Mouse (Mus musculus): Measurements from ENCODE around the gene Cers3.

- no peak for TF ChIP-seq ZNF384 (IDR thresholded peaks at IDR 0.05; ENCODE audit: low read depth, low read length)
- TF ChIP-seq ZC3H11A (IDR thresholded peaks at IDR 0.05; ENCODE audit: borderline replicate concordance, low read depth, low read length) = no peak
- no peak for TF ChIP-seq CHD2 (IDR thresholded peaks at IDR 0.05; ENCODE audit: low read depth, low read length)
These were observed 9.9 kb upstream of the Cers3 start for GRCm38 (mm10) chr7:66733431-66733830.
